8 mouse cellular contexts compared by ENCODE assay signal in the genomic region with DNA sequence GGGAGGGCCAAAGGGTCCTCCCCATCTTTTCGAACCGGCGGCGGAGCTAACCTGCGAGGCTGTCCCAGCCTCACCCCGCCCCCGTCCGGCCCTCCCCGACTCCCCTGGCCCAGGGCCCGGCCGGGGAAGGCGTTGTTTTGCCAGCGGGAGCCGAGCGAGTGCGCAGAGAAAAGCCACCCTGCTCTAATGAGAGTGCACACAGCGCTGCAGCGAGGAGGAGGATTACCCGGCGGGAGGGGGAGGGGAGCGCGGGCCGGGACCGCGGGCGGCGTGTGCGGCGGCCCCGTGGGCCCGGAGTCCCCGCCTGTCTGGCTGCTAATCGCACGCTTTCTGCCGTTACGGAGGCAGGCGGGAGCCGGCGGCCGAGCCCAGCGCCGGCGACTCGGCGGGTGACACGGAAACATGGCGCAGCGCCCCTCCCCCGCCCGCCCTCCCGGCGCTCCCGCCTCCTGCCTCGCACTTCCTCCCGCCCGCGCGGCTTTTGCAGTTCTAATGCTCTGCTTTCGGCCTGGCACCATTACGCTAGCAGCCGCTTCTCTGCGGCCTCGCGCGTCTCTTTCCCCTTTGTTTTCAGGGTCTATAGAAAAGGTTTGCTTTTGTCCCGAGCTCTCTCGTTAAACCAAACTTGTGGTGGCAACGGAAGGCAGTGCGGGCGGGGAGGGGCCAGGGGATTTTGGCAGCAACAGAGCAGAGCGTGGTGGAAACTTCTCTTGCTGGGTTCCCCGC.
DNase-seq lines count a peak whose midpoint lies in the region; ATAC-seq and TF ChIP-seq lines count a peak whose summit lies in the region.

No protein-coding gene starts in this region.

- peak overlapping the region; percentile 81 for H3K27ac ChIP-seq in embryonic facial prominence, embryonic 14.5 days (replicated peaks; ENCODE audit: low read depth, low read length)
- H3K27ac ChIP-seq in heart, embryonic 12.5 days (ENCODE audit: poor library complexity, severe bottlenecking) = peak overlapping the region; percentile 97
- H3K27ac ChIP-seq in kidney, embryonic 14.5 days (ENCODE audit: low read depth, low read length) = peak overlapping the region; percentile 89
- H3K27ac ChIP-seq in liver, embryonic 15.5 days (replicated peaks) = peak overlapping the region; percentile 79
- peak overlapping the region; percentile 89 for H3K27ac ChIP-seq in neural tube, embryonic 11.5 days (ENCODE audit: low read depth, low read length)
- H3K27ac ChIP-seq in testis, adult 2 months (ENCODE audit: control insufficient read depth, insufficient read depth, low read depth, low read length) = no peak overlapping the region; the same call in 1 of the 2 replicates

- no peaks in the 10 kb centered on the region for H3K9me3 ChIP-seq in embryonic facial prominence, embryonic 14.5 days (ENCODE audit: control insufficient read depth, low read length)
- H3K9me3 ChIP-seq in heart, embryonic 12.5 days (replicated peaks) = peaks cover 7% of the 10 kb centered on the region; the same call in 1 of the 2 replicates
- no peaks in the 10 kb centered on the region for H3K9me3 ChIP-seq in kidney, embryonic 14.5 days (ENCODE audit: control insufficient read depth, low read length)
- H3K9me3 ChIP-seq in liver, embryonic 15.5 days (replicated peaks) = no peaks in the 10 kb centered on the region
- H3K9me3 ChIP-seq in neural tube, embryonic 11.5 days (ENCODE audit: control insufficient read depth, low read length) = no peaks in the 10 kb centered on the region

- 3% methylated on average over 10 of the region's 72 CpGs for WGBS in embryonic facial prominence, embryonic 14.5 days
- WGBS in heart, embryonic 12.5 days = under 1% methylated on average over 63 of the region's 72 CpGs
- WGBS in kidney, embryonic 14.5 days = 3% methylated on average over 33 of the region's 72 CpGs
- under 1% methylated on average over 66 of the region's 72 CpGs for WGBS in liver, embryonic 15.5 days (ENCODE audit: insufficient replicate concordance)
- WGBS in neural tube, embryonic 11.5 days = 2% methylated on average over 40 of the region's 72 CpGs

- H3K9ac ChIP-seq in embryonic facial prominence, embryonic 14.5 days (ENCODE audit: low read depth, low read length) = peak overlapping the region; percentile 66
- peak overlapping the region; percentile 89 for H3K9ac ChIP-seq in heart, embryonic 12.5 days
- H3K9ac ChIP-seq in kidney, embryonic 14.5 days (ENCODE audit: low read depth, low read length) = peak overlapping the region; percentile 68
- H3K9ac ChIP-seq in liver, embryonic 15.5 days = peak overlapping the region; percentile 54
- peak overlapping the region; percentile 67 for H3K9ac ChIP-seq in neural tube, embryonic 11.5 days (ENCODE audit: low read length)

- no peak for TF ChIP-seq POLR2A in testis, adult 2 months (IDR thresholded peaks at IDR 0.05; ENCODE audit: control insufficient read depth, low read depth, low read length)

- H3K27me3 ChIP-seq in embryonic facial prominence, embryonic 14.5 days (replicated peaks; ENCODE audit: control insufficient read depth, insufficient read depth, low read length) = peaks cover 92% of the 10 kb centered on the region
- H3K27me3 ChIP-seq in heart, embryonic 12.5 days (replicated peaks) = peaks cover 85% of the 10 kb centered on the region
- peaks cover 25% of the 10 kb centered on the region for H3K27me3 ChIP-seq in kidney, embryonic 14.5 days (ENCODE audit: control insufficient read depth, insufficient read depth, low read length)
- H3K27me3 ChIP-seq in liver, embryonic 15.5 days = peaks cover 100% of the 10 kb centered on the region
- peaks cover 75% of the 10 kb centered on the region for H3K27me3 ChIP-seq in neural tube, embryonic 11.5 days (ENCODE audit: control insufficient read depth, insufficient read depth, low read length)
- H3K27me3 ChIP-seq in testis, adult 2 months (ENCODE audit: control insufficient read depth, insufficient read depth, low read length) = no peaks in the 10 kb centered on the region

- H3K4me3 ChIP-seq in embryonic facial prominence, embryonic 14.5 days (ENCODE audit: low read depth, low read length) = peak overlapping the region; percentile 48
- peak overlapping the region; percentile 60 for H3K4me3 ChIP-seq in heart, embryonic 12.5 days
- H3K4me3 ChIP-seq in kidney, embryonic 14.5 days (ENCODE audit: low read length) = peak overlapping the region; percentile 45
- peak overlapping the region; percentile 61 for H3K4me3 ChIP-seq in liver, embryonic 15.5 days (replicated peaks)
- H3K4me3 ChIP-seq in neural tube, embryonic 11.5 days (ENCODE audit: low read depth, low read length) = peak overlapping the region; percentile 40
- H3K4me3 ChIP-seq in testis, adult 2 months (ENCODE audit: control insufficient read depth, low read depth, low read length) = peak overlapping the region; percentile 44

- ATAC-seq in embryonic facial prominence, embryonic 14.5 days (ENCODE audit: low read depth) = peak; percentile 51
- peak; percentile 73 for ATAC-seq in heart, embryonic 12.5 days (ENCODE audit: insufficient number of reproducible peaks, low FRiP score)
- peak; percentile 51; the same call in 1 of the 2 replicates for ATAC-seq in kidney, embryonic 14.5 days (ENCODE audit: low FRiP score, low TSS enrichment)
- ATAC-seq in liver, embryonic 15.5 days (ENCODE audit: insufficient read depth) = peak; percentile 51
- ATAC-seq in neural tube, embryonic 11.5 days (ENCODE audit: insufficient read depth, low FRiP score, low TSS enrichment) = peak; percentile 17; the same call in 1 of the 2 replicates

- peak overlapping the region; percentile 88 for H3K4me2 ChIP-seq in embryonic facial prominence, embryonic 14.5 days (ENCODE audit: low read depth, low read length)
- H3K4me2 ChIP-seq in heart, embryonic 12.5 days = peak overlapping the region; percentile 92
- H3K4me2 ChIP-seq in kidney, embryonic 14.5 days (replicated peaks; ENCODE audit: low read depth, low read length) = peak overlapping the region; percentile 83
- H3K4me2 ChIP-seq in liver, embryonic 15.5 days = peak overlapping the region; percentile 84
- H3K4me2 ChIP-seq in neural tube, embryonic 11.5 days (ENCODE audit: low read depth) = peak overlapping the region; percentile 80

- peaks cover 10% of the 10 kb centered on the region; the same call in 1 of the 2 replicates for H3K4me1 ChIP-seq in embryonic facial prominence, embryonic 14.5 days (ENCODE audit: control insufficient read depth, insufficient read depth, low read length)
- H3K4me1 ChIP-seq in heart, embryonic 12.5 days (replicated peaks) = peaks cover 49% of the 10 kb centered on the region
- peaks cover 12% of the 10 kb centered on the region; the same call in 1 of the 2 replicates for H3K4me1 ChIP-seq in kidney, embryonic 14.5 days (ENCODE audit: control insufficient read depth, insufficient read depth, low read length)
- H3K4me1 ChIP-seq in liver, embryonic 15.5 days (replicated peaks) = peaks cover 65% of the 10 kb centered on the region
- H3K4me1 ChIP-seq in neural tube, embryonic 11.5 days (ENCODE audit: control insufficient read depth, insufficient read depth, low read length) = peaks cover 22% of the 10 kb centered on the region; the same call in 1 of the 2 replicates
- H3K4me1 ChIP-seq in testis, adult 2 months (ENCODE audit: control insufficient read depth, insufficient read depth, low read length) = peaks cover 33% of the 10 kb centered on the region

- DNase-seq in 416B (ENCODE audit: low read depth) = peak; percentile 69
- DNase-seq in adrenal gland, adult 2 months = peak; percentile 90
- peak; percentile 82 for DNase-seq in embryonic facial prominence, embryonic 14.5 days (ENCODE audit: low spot score)
- peak; percentile 71 for DNase-seq in neural tube, embryonic 11.5 days (ENCODE audit: low spot score)

- no peaks in the 10 kb centered on the region for H3K36me3 ChIP-seq in embryonic facial prominence, embryonic 14.5 days (ENCODE audit: control insufficient read depth, insufficient read depth, low read length)
- no peaks in the 10 kb centered on the region for H3K36me3 ChIP-seq in heart, embryonic 12.5 days
- no peaks in the 10 kb centered on the region for H3K36me3 ChIP-seq in kidney, embryonic 14.5 days (ENCODE audit: control insufficient read depth, insufficient read depth, low read length)
- H3K36me3 ChIP-seq in liver, embryonic 15.5 days (replicated peaks) = no peaks in the 10 kb centered on the region
- H3K36me3 ChIP-seq in neural tube, embryonic 11.5 days (ENCODE audit: control insufficient read depth, insufficient read depth, low read length) = no peaks in the 10 kb centered on the region
- no peaks in the 10 kb centered on the region for H3K36me3 ChIP-seq in testis, adult 2 months (ENCODE audit: control insufficient read depth, insufficient read depth, low read length)

- no peak for TF ChIP-seq CTCF in testis, adult 2 months (IDR thresholded peaks at IDR 0.05; ENCODE audit: control insufficient read depth, insufficient read depth, insufficient replicate concordance, low read depth, low read length)

Comparison
In these comparisons a context has a peak if more than half of its experiments do, and no peak if none do; other contexts are left out.
1. ATAC-seq: peak in every context shown above with its lines; median percentile 73 in heart, embryonic 12.5 days; 51 in embryonic facial prominence, embryonic 14.5 days; 51 in kidney, embryonic 14.5 days; 51 in liver, embryonic 15.5 days; 17 in neural tube, embryonic 11.5 days.